Mouse (Mus musculus) cortical plate, adult 2 months (tissue): Measurements from ENCODE around the gene Cyp1b1. TPM values are rescaled to one million over a fixed set of nuclear protein-coding genes. Genes with fewer than 3 reads are reported as not detected.

Experiments used
- H3K27ac ChIP-seq: fragments of 200-500 bp; 2 replicates; pipeline ENCODE4 v1.5.1; 2012; ENCODE audit warnings: low read length, control low read depth, inconsistent platforms; ENCODE audit not compliant: insufficient read depth
- H3K4me1 ChIP-seq: fragments of 200-500 bp; 2 replicates; pipeline ENCODE4 v1.6.1; 2011; ENCODE audit warnings: low read length; ENCODE audit not compliant: control insufficient read depth, insufficient read depth
- H3K4me3 ChIP-seq: fragments of 200-500 bp; 2 replicates; pipeline ENCODE4 v1.5.1; 2011; ENCODE audit warnings: mild to moderate bottlenecking, low read length, control low read depth; ENCODE audit not compliant: insufficient read depth
- CTCF ChIP-seq: fragments of 200-500 bp; IDR thresholded peaks from 2 replicates; pipeline ENCODE4 v1.5.1; 2011; ENCODE audit warnings: mild to moderate bottlenecking, control low read depth, low read length; ENCODE audit not compliant: insufficient read depth; ENCODE audit errors: extremely low read depth
- POLR2A ChIP-seq: fragments of 200-500 bp; IDR thresholded peaks from 2 replicates; pipeline ENCODE4 v1.6.1; 2011; ENCODE audit warnings: mild to moderate bottlenecking, low read length, control low read depth; ENCODE audit not compliant: insufficient read depth; ENCODE audit errors: extremely low read depth
- polyA plus RNA-seq: library from polyadenylated mRNA; depleted of rRNA; stranded (reverse); fragments of >200 nt; gene quantifications from 2 replicates; pipeline ENCODE4 v1.2.3, GENCODE M21; 2012; rRNA removed

Gene Cyp1b1
- polyA plus RNA-seq, result 1.5 and 2.0 TPM in 2 replicates

DNA sequence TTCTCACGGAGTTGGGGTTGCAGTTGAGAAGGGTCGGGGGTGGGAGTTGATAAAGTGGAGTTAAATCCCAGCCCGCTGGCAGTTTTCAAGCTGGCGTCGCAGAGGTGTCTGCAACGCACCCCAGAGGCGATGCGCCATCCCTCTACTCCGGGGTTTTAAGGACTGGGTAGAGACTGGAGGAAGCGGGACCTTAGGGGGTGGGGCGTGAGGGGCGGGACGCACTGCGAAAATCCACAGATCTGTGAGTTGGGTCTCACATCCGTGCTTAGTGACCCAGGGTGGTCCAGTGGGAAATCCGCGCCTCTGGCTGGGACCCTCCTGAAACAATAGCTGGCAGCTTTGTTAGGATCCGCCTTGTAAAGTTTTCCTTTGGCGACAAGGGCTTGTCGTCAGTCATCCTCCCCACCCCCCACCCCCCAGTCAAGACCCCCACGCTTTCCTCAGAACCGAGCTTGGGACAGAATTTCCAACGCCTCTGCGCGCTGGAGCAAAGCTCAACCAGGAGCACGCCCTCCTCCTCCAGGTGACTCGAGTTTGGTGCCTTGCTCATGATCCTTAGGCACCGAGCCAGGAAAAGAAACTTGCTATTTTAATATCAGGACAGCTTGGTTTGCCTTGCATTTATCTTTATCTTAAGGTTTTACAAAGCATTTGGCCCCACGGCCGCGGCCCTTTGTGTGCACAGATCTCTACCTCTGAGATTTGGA, at the start of gene Cyp1b1:
Gene Cyp1b1, minus strand, starts transcription at position 131 of the 707 bp plus-strand sequence.
- peak within 1 kb of the TSS; percentile 15 for H3K4me3 ChIP-seq
- TF ChIP-seq POLR2A (no peak), CTCF (no peak)
- no peaks in the 10 kb centered on the region for H3K4me1 ChIP-seq
- no peak within 1 kb of the TSS for H3K27ac ChIP-seq

DNA sequence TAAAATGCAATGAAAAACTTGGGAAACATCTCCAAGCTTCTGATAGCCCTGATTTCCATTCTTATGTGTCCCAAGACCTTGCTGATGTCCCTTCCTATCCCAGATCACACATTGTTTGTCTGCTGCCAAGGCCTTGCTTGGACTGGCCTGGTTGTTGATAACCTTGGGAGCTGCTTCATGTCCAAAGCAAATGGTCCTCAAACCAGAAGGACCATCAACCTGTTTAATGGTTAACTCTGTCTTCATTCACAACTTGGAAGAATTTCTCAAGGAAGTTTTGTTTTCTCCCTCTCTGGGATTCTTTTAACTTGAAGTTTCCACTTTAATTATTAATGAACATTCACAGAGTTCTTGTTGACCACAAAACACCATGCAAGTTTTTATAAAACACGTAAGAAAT, 47.0 kb upstream of the Cyp1b1 start:
- Histone ChIP-seq H3K4me3 (no peak overlapping the region), H3K4me1 (no peaks in the 10 kb centered on the region), H3K27ac (no peak overlapping the region)
- no peak for TF ChIP-seq POLR2A
- TF ChIP-seq CTCF, result no peak

DNA sequence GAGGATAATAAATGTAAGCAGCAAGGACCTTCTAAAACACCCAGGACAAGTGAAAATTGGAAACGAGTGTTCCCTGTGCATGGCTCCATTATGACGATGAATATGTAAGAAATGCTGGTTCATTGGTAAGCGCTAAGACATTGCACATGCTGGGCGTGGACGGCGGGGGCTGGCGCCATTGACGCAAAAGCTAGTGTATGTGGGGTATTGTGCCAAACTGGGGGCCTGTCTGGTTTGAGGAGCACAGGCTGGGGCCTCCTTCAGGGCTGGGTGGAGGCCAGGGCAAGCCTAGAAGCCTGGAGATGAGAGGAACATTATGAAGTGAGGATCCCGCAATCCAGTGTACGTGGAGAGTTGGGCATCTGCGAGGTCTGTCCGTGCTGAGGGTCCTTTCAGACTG, 39.0 kb upstream of the Cyp1b1 start:
- TF ChIP-seq POLR2A (no peak), CTCF (no peak)
- Histone ChIP-seq H3K4me3 (no peak overlapping the region), H3K27ac (no peak overlapping the region), H3K4me1 (0 out of 2 replicates have a peak, but pooled peaks cover 2% of the 10 kb centered on the region)

DNA sequence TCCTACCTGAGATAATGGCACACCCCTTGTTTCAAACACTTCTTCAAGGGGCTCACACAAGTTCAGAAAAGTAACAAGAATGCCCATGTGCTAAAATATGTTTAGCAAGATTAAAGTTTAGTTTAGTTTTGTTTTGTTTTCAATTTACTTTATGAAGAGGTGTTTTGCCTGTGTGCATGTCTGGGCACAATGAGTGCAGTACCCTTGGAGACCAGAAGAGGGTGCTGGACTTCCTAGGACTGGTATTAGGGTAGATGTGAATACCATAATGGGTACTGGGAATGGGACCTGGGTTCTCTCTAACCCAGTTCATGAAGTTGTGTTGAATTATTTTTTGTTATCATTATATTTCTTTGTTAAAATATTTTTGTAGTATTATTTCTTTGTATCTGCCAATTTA, 38.0 kb upstream of the Cyp1b1 start:
- TF ChIP-seq POLR2A (no peak), CTCF (no peak)
- 0 out of 2 replicates have a peak, but pooled peaks cover 2% of the 10 kb centered on the region for H3K4me1 ChIP-seq
- H3K4me3 ChIP-seq, result no peak overlapping the region
- no peak overlapping the region for H3K27ac ChIP-seq

DNA sequence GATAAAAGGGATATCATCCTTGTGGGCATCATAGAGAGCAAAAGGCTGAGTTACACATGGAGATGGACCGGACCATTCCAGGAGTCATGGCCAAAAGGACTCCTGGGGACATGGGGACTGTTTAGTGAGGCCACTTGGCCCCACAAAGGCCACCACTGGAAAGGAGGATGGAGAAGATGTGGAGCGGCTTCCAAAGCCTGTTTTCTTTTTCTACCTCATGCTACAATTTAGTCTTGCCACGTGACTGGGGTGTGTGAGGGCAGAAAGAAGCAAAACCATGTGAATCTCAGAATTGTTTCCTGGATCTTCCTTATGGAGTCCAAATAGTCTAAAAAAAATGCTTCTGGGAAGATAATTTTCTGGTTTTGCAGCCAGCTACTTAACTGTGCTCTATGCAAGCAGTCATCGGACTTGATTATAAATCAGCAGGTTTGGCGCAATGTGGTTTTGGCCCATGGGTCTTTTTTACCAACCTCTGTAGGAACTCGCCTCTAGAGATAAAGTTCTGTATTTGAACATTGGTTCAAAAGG, 36.9 kb upstream of the Cyp1b1 start:
- H3K27ac ChIP-seq, result no peak overlapping the region
- TF ChIP-seq CTCF (no peak), POLR2A (no peak)
- H3K4me1 ChIP-seq, result 0 out of 2 replicates have a peak, but pooled peaks cover 2% of the 10 kb centered on the region
- H3K4me3 ChIP-seq, result no peak overlapping the region

DNA sequence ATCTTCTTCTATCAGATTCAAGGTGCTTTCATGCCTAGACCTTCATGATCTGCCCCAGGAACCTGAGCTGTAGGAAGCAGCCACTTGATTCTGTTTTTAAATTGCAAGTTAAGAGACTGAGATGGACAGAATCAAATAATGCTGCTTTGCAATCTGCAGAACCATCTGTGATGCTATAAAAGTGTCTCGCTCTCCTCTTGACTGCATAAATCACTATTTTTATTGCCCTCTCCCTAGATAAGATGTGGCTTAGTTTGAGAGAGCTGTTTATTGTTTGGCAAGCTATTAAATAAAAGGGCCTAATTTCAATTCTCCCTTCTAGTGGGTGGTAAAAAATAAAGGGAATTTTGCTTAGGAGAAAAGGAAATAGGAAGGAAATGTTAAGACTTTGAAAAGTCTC, 34.8 kb upstream of the Cyp1b1 start:
- Histone ChIP-seq H3K27ac (no peak overlapping the region), H3K4me1 (no peaks in the 10 kb centered on the region), H3K4me3 (no peak overlapping the region)
- no peak for TF ChIP-seq POLR2A
- no peak for TF ChIP-seq CTCF

DNA sequence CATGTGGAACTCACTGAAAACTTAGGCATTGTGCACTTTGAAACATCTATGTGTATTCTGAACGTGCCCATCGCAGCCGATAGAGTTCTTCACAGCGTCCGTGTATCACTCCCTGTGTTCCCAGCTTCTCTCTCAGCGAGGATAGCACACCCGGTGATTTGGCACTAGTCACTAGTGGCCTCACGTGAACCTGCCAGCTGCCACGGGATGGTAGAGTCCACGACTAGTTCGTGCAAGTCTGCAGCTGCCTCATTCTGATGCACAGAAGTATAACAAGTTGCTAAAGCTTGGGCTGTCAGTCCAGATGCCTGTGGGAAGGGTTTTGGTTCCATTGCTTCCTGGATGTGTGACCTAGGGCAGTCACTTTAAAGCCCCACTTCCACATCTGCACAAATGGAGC, 32.1 kb upstream of the Cyp1b1 start:
- H3K27ac ChIP-seq, result no peak overlapping the region
- TF ChIP-seq POLR2A (no peak), CTCF (no peak)
- no peak overlapping the region for H3K4me3 ChIP-seq
- H3K4me1 ChIP-seq, result no peaks in the 10 kb centered on the region

DNA sequence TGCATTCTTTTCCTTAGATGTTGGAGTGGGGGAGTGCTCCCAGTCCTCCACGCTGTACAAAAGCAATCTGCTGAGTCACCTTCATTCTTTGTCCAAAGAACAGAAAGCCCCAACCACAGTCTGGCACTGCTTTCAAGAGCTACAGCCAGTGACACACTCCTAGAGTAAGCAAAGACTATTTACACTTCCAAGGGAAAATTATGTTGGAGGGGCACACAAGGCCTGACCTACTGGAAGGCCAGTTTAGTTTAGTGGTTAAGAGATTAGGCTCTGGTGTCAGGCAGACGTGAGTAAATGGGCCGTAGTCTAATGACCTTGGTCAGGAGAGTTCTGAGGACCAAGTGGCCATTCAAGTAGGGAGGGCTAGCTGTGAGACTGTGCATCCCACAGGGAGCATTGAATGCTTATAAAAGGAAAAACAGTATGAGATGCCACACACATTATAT, 31.3 kb upstream of the Cyp1b1 start:
- Histone ChIP-seq H3K4me1 (no peaks in the 10 kb centered on the region), H3K4me3 (no peak overlapping the region), H3K27ac (no peak overlapping the region)
- TF ChIP-seq POLR2A (no peak), CTCF (no peak)

DNA sequence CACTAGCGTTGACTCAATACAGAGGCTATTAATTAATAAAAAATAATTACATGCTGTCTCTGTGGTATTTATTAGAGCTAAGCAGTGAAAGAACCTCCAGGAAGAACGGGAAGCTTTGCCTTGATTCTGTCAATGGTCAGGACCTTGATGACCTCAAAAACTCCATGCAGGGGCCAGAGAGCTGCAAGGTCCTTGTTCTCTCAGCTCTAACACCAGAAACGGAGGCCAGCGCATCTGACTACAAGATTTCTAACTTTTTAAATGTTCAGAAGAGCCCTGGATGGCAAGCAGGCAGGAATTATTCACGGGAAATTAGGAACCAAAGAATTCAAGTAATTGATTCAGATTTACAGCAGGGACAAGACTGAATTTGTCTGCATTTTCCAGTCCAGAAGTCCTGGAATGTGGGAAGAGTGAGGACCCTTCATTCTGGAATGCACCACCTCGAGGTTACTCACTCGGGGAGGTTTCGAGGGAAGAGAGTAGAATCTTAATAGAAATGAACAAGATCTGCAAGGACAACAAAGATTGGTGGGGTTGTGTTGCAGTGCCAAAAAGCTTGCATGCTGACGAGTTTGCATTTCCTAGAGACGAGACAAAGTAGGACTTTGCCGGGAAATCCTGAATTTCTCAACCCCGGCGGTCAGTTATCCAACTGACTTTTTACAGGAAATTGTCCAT, 30.3 kb upstream of the Cyp1b1 start:
- no peak overlapping the region for H3K4me3 ChIP-seq
- TF ChIP-seq POLR2A (no peak), CTCF (no peak)
- no peaks in the 10 kb centered on the region for H3K4me1 ChIP-seq
- no peak overlapping the region for H3K27ac ChIP-seq
